Mouse (Mus musculus) kidney, embryonic 14.5 days (tissue): ENCODE measurements around the gene Foxred2. TPM values are rescaled to one million over a fixed set of nuclear protein-coding genes. Genes with fewer than 3 reads are reported as not detected.

Source experiments
- ATAC-seq: fragments of 200-750 bp; cut with Nextera tagmentation; 2 replicates; pipeline ENCODE4 v1.8.0; 2017; ENCODE audit warnings: moderate number of reproducible peaks, mild to moderate bottlenecking, moderate TSS enrichment, moderate library complexity; ENCODE audit not compliant: low FRiP score, low TSS enrichment
- H3K27ac ChIP-seq: fragments of 300-500 bp; sonication (generic); 2 replicates; pipeline ENCODE4 v1.5.1; 2014; ENCODE audit warnings: low read depth, mild to moderate bottlenecking, low read length, moderate library complexity, mixed read lengths
- H3K27me3 ChIP-seq: fragments of 300-500 bp; sonication (generic); 2 replicates; pipeline ENCODE4 v1.6.1; 2014; ENCODE audit warnings: mild to moderate bottlenecking, low read length; ENCODE audit not compliant: control insufficient read depth, insufficient read depth
- H3K36me3 ChIP-seq: fragments of 300-500 bp; sonication (generic); 2 replicates; pipeline ENCODE4 v1.6.1; 2014; ENCODE audit warnings: low read length, mixed read lengths; ENCODE audit not compliant: control insufficient read depth, insufficient read depth
- H3K4me1 ChIP-seq: fragments of 300-500 bp; sonication (generic); 2 replicates; pipeline ENCODE4 v1.6.1; 2014; ENCODE audit warnings: low read length, mixed read lengths; ENCODE audit not compliant: control insufficient read depth, insufficient read depth
- H3K4me2 ChIP-seq: fragments of 300-500 bp; sonication (generic); replicated peaks from 2 replicates; pipeline ENCODE4 v1.6.1; 2014; ENCODE audit warnings: low read depth, mild to moderate bottlenecking, low read length
- H3K4me3 ChIP-seq: fragments of 300-500 bp; sonication (generic); 2 replicates; pipeline ENCODE4 v1.5.1; 2014; ENCODE audit warnings: mild to moderate bottlenecking, low read length
- H3K9ac ChIP-seq: fragments of 300-500 bp; sonication (generic); 2 replicates; pipeline ENCODE4 v1.6.1; 2014; ENCODE audit warnings: low read depth, mild to moderate bottlenecking, low read length, moderate library complexity
- H3K9me3 ChIP-seq: fragments of 300-500 bp; sonication (generic); 2 replicates; pipeline ENCODE4 v1.6.1; 2016; ENCODE audit warnings: low read length; ENCODE audit not compliant: control insufficient read depth
- WGBS: fragments of 180-500 bp; shearing (Covaris S2); extraction: QIAGEN DNeasy Blood & Tissue Kit; methylation state at CpG from one replicate; pipeline ENCODE4 v1.1.7; 2014; 5-methylcytosine and 5-hydroxymethylcytosine counted together
- polyA plus RNA-seq: library from polyadenylated mRNA; unstranded; fragments of >200 nt; fragmentation: Nextera tagmentation; extraction: Ambion mirVana; gene quantifications from 2 replicates; pipeline ENCODE4 v1.2.1, GENCODE M21; 2014

Gene Foxred2
- polyA plus RNA-seq, 1 experiment from 2014 or later = 6.2 TPM

GRCm38 (mm10) chr15:77955440-77956403 is 800 bp downstream of the Foxred2 start:
- WGBS = 8% methylated on average over 52 of the region's 52 CpGs
- H3K27ac ChIP-seq = no peak overlapping the region

DNA sequence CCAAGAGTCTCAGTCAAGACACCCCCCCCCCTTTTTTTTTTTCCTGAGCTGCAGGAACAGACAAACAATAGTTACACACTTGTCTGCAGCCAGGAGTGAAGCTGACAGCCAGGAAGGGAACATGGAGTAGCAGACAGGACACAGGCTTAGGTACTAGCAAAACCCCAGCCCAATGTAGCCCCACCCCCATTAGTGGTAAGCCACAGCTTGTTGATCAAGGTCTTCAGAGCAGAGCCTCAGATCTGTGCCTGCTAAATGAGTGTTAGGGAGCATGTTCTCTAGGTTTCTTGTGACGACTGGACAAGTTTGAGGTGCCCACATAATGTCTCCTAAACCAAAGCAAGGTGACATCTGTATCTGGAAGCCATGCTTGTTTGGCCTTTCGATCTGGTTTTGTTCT is 2.2 kb downstream of the Foxred2 start:
- ATAC-seq = no peak
- 79% methylated on average over 2 of the region's 2 CpGs for WGBS
- H3K36me3 ChIP-seq = peaks cover 12% of the 10 kb centered on the region

More at GRCm38 (mm10) chr15:77955440-77956403, 800 bp downstream of the Foxred2 start:
- ATAC-seq = peak; percentile 32
- peaks cover 13% of the 10 kb centered on the region for H3K4me1 ChIP-seq
- peaks cover 26% of the 10 kb centered on the region for H3K36me3 ChIP-seq
- H3K27me3 ChIP-seq = peaks cover 8% of the 10 kb centered on the region
- no peaks in the 10 kb centered on the region for H3K9me3 ChIP-seq
- H3K9ac ChIP-seq = peak overlapping the region; percentile 44
- H3K4me2 ChIP-seq = peak overlapping the region; percentile 69
- H3K4me3 ChIP-seq = peak overlapping the region; percentile 39

DNA sequence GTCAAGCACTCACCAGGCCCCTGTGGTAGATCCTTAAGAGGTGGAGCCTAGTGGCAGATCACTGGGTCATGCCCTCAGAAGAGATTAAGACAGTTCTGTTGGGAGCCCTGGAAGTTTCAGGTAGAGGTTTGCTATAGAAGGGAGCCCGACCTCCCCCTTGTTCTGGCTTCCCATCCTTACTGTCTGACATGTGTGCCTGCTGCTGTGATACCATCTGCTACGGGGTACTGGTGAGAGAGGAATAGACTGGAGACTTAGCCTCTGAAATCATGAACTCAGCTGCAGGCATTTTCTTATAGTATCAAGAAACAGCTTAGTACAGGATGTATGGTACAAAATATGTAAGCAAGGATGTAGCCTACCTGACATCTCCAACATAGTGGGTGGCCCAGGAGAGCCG is 3.6 kb downstream of the Foxred2 start:
- Histone ChIP-seq H3K9me3 (no peaks in the 10 kb centered on the region), H3K27ac (no peak overlapping the region), H3K27me3 (peaks cover 8% of the 10 kb centered on the region), H3K4me3 (no peak overlapping the region), H3K4me1 (peaks cover 13% of the 10 kb centered on the region), H3K9ac (no peak overlapping the region), H3K4me2 (no peak overlapping the region), H3K36me3 (no peaks in the 10 kb centered on the region)
- WGBS = 89% methylated on average over 3 of the region's 3 CpGs
- ATAC-seq = no peak

More for the DNA sequence above, 2.2 kb downstream of the Foxred2 start:
- H3K27ac ChIP-seq = no peak overlapping the region
- peaks cover 8% of the 10 kb centered on the region for H3K27me3 ChIP-seq
- H3K4me3 ChIP-seq = no peak overlapping the region
- H3K9me3 ChIP-seq = no peaks in the 10 kb centered on the region
- H3K4me2 ChIP-seq = no peak overlapping the region
- H3K9ac ChIP-seq = no peak overlapping the region
- H3K4me1 ChIP-seq = peaks cover 13% of the 10 kb centered on the region

GRCm38 (mm10) chr15:77949061-77949460 is 7.5 kb downstream of the Foxred2 start:
- 92% methylated on average over 7 of the region's 7 CpGs for WGBS
- no peak overlapping the region for H3K27ac ChIP-seq

DNA sequence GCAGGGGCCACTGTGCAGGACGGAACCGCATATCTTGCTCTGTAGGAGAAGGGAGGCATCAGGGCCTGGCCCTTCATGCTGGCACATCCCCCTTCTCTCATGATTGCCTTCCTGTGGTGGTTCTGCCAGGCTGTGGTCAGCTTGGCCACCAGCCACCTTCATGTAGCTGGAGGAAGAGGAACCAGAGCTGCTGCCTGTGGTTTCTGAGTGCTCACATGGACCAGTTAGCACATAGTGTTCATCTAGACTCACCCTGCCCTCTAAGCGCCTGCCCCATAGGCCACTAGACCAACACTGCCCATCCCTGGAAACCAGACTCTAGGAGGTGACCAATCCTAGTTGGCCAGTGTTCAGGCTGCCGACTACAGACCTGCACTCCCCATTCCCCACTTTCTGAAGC is 10.8 kb downstream of the Foxred2 start:
- Histone ChIP-seq H3K27ac (no peak overlapping the region), H3K27me3 (no peaks in the 10 kb centered on the region), H3K9ac (no peak overlapping the region), H3K4me3 (no peak overlapping the region), H3K4me2 (no peak overlapping the region), H3K9me3 (no peaks in the 10 kb centered on the region), H3K4me1 (no peaks in the 10 kb centered on the region), H3K36me3 (peaks cover 2% of the 10 kb centered on the region; the same call in 1 of the 2 replicates)
- no peak for ATAC-seq
- 81% methylated on average over 4 of the region's 4 CpGs for WGBS

More at GRCm38 (mm10) chr15:77949061-77949460, 7.5 kb downstream of the Foxred2 start:
- ATAC-seq = no peak
- Histone ChIP-seq H3K4me2 (no peak overlapping the region), H3K36me3 (no peaks in the 10 kb centered on the region), H3K4me1 (no peaks in the 10 kb centered on the region), H3K9me3 (no peaks in the 10 kb centered on the region), H3K27me3 (no peaks in the 10 kb centered on the region), H3K9ac (no peak overlapping the region), H3K4me3 (no peak overlapping the region)

DNA sequence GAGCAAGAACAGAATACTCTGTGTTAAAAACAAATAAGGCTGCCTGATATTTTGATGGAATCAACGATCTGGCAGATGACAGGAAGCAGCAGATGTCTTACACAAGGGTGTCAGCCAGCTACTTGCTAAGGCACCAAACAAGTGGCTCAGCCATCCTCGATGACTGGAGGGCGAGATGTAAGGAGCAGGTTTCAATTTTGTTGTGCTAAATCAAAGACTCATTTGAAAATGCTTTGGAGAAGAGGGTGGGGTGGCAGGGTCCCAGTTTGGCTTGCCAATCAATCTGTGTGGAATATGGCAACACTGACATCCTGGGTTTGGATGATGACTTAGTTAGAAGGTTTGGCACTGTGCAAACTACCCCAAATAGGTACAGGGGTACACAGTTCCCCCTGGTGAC is 15.0 kb downstream of the Foxred2 start:
- no peak overlapping the region for H3K4me2 ChIP-seq
- no peaks in the 10 kb centered on the region for H3K9me3 ChIP-seq
- no peaks in the 10 kb centered on the region for H3K27me3 ChIP-seq
- H3K36me3 ChIP-seq = peaks cover 2% of the 10 kb centered on the region; the same call in 1 of the 2 replicates
- H3K9ac ChIP-seq = no peak overlapping the region
- ATAC-seq = no peak
- H3K4me3 ChIP-seq = no peak overlapping the region
- H3K4me1 ChIP-seq = no peaks in the 10 kb centered on the region
- 84% methylated on average over 3 of the region's 3 CpGs for WGBS
- no peak overlapping the region for H3K27ac ChIP-seq

DNA sequence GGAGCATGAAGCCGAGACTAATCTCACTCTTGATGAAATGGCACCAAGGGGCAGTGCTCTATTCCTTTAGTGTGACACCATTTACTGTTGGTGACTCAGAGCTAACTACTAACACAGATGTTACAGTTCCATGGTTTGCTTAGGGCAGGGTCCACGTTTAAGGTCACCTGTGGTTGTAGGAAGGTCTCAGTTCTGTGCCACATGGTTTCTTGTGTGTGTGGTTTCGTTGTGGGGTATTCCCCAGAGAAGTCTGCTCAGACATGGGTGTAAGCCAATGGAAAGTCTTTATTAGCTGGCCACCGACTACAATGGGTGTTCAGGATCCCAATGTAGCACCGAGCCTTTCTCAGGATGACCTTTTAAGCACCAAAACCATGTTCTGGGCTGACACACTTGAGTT is 18.0 kb downstream of the Foxred2 start:
- peaks cover 2% of the 10 kb centered on the region; the same call in 1 of the 2 replicates for H3K36me3 ChIP-seq
- H3K9me3 ChIP-seq = no peaks in the 10 kb centered on the region
- no peak for ATAC-seq

GRCm38 (mm10) chr15:77935673-77936375 is 20.7 kb downstream of the Foxred2 start:
- ATAC-seq = no peak
- H3K4me3 ChIP-seq = no peak overlapping the region
- H3K4me2 ChIP-seq = no peak overlapping the region
- H3K9ac ChIP-seq = no peak overlapping the region
- 78% methylated on average over 14 of the region's 14 CpGs for WGBS
- H3K9me3 ChIP-seq = no peaks in the 10 kb centered on the region
- no peaks in the 10 kb centered on the region for H3K27me3 ChIP-seq
- no peaks in the 10 kb centered on the region for H3K4me1 ChIP-seq
- H3K27ac ChIP-seq = no peak overlapping the region
- H3K36me3 ChIP-seq = no peaks in the 10 kb centered on the region

More for the DNA sequence above, 18.0 kb downstream of the Foxred2 start:
- no peak overlapping the region for H3K4me2 ChIP-seq
- no peaks in the 10 kb centered on the region for H3K27me3 ChIP-seq
- H3K4me1 ChIP-seq = no peaks in the 10 kb centered on the region
- H3K4me3 ChIP-seq = no peak overlapping the region
- H3K27ac ChIP-seq = no peak overlapping the region
- WGBS = 75% methylated on average over 5 of the region's 5 CpGs
- no peak overlapping the region for H3K9ac ChIP-seq

GRCm38 (mm10) chr15:77934968-77935367 is 21.6 kb downstream of the Foxred2 start:
- no peak overlapping the region for H3K27ac ChIP-seq
- no peaks in the 10 kb centered on the region for H3K27me3 ChIP-seq
- no peak overlapping the region for H3K4me2 ChIP-seq
- no peaks in the 10 kb centered on the region for H3K4me1 ChIP-seq
- no peaks in the 10 kb centered on the region for H3K36me3 ChIP-seq
- no peak for ATAC-seq
- H3K9me3 ChIP-seq = no peaks in the 10 kb centered on the region
- H3K9ac ChIP-seq = no peak overlapping the region
- H3K4me3 ChIP-seq = no peak overlapping the region
- WGBS = 68% methylated on average over 5 of the region's 5 CpGs
